Mouse (Mus musculus): ENCODE measurements at regions not wholly inside any gene's neighbourhood (a gene's known extent, or its start where the extent isn't known, plus 50 kb on each side); places are given as distances from the start of the nearest gene placed in this dataset.

- H3K36me3 ChIP-seq (ENCODE audit: control insufficient read depth, insufficient read depth, low read length) = no peaks in the 10 kb centered on the region
- no peak overlapping the region for H3K27ac ChIP-seq (ENCODE audit: low read depth, low read length)
- no peaks in the 10 kb centered on the region for H3K27me3 ChIP-seq (ENCODE audit: control insufficient read depth, insufficient read depth, low read length)
- WGBS = 37% methylated on average over 16 of the region's 16 CpGs
- H3K4me3 ChIP-seq (ENCODE audit: low read length) = no peak overlapping the region
- H3K4me2 ChIP-seq (replicated peaks; ENCODE audit: low read depth, low read length) = no peak overlapping the region
- H3K9ac ChIP-seq (ENCODE audit: low read depth, low read length) = no peak overlapping the region
- H3K4me1 ChIP-seq (ENCODE audit: control insufficient read depth, insufficient read depth, low read length) = no peaks in the 10 kb centered on the region
- H3K9me3 ChIP-seq (ENCODE audit: control insufficient read depth, low read length) = peaks cover 11% of the 10 kb centered on the region
- ATAC-seq (ENCODE audit: low FRiP score, low TSS enrichment) = no peak
These were observed 148.1 kb downstream of the Thbs2 start for GRCm38 (mm10) chr17:14545822-14546473.

GRCm38 (mm10) chr17:14544343-14545002, 149.6 kb downstream of the Thbs2 start:
- no peak overlapping the region for H3K4me3 ChIP-seq (ENCODE audit: low read length)
- no peak overlapping the region for H3K27ac ChIP-seq (ENCODE audit: low read depth, low read length)
- no peaks in the 10 kb centered on the region for H3K36me3 ChIP-seq (ENCODE audit: control insufficient read depth, insufficient read depth, low read length)
- peaks cover 11% of the 10 kb centered on the region for H3K9me3 ChIP-seq (ENCODE audit: control insufficient read depth, low read length)
- no peak overlapping the region for H3K9ac ChIP-seq (ENCODE audit: low read depth, low read length)
- no peaks in the 10 kb centered on the region for H3K4me1 ChIP-seq (ENCODE audit: control insufficient read depth, insufficient read depth, low read length)
- WGBS = 57% methylated on average over 4 of the region's 4 CpGs
- no peaks in the 10 kb centered on the region for H3K27me3 ChIP-seq (ENCODE audit: control insufficient read depth, insufficient read depth, low read length)
- H3K4me2 ChIP-seq (replicated peaks; ENCODE audit: low read depth, low read length) = no peak overlapping the region
- ATAC-seq (ENCODE audit: low FRiP score, low TSS enrichment) = no peak

- H3K4me1 ChIP-seq (ENCODE audit: control insufficient read depth, insufficient read depth, low read length) = no peaks in the 10 kb centered on the region
- no peaks in the 10 kb centered on the region for H3K36me3 ChIP-seq (ENCODE audit: control insufficient read depth, insufficient read depth, low read length)
- H3K9ac ChIP-seq (ENCODE audit: low read depth, low read length) = no peak overlapping the region
- no peaks in the 10 kb centered on the region for H3K27me3 ChIP-seq (ENCODE audit: control insufficient read depth, insufficient read depth, low read length)
- no peak overlapping the region for H3K4me2 ChIP-seq (replicated peaks; ENCODE audit: low read depth, low read length)
- H3K9me3 ChIP-seq (ENCODE audit: control insufficient read depth, low read length) = no peaks in the 10 kb centered on the region
- H3K4me3 ChIP-seq (ENCODE audit: low read length) = no peak overlapping the region
- WGBS = 73% methylated on average over 8 of the region's 8 CpGs
- no peak for ATAC-seq (ENCODE audit: low FRiP score, low TSS enrichment)
- no peak overlapping the region for H3K27ac ChIP-seq (ENCODE audit: low read depth, low read length)
These were observed 153.0 kb downstream of the Thbs2 start for GRCm38 (mm10) chr17:14541035-14541434.

GRCm38 (mm10) chr17:14540269-14540975, 153.6 kb downstream of the Thbs2 start:
- Histone ChIP-seq H3K4me1 (ENCODE audit: control insufficient read depth, insufficient read depth, low read length) (no peaks in the 10 kb centered on the region), H3K9me3 (ENCODE audit: control insufficient read depth, low read length) (no peaks in the 10 kb centered on the region), H3K27me3 (ENCODE audit: control insufficient read depth, insufficient read depth, low read length) (no peaks in the 10 kb centered on the region), H3K9ac (ENCODE audit: low read depth, low read length) (no peak overlapping the region), H3K27ac (ENCODE audit: low read depth, low read length) (0 out of 2 replicates have a peak overlapping the region, but pooled peaks have one; percentile 51), H3K4me2 (replicated peaks; ENCODE audit: low read depth, low read length) (no peak overlapping the region), H3K4me3 (ENCODE audit: low read length) (no peak overlapping the region), H3K36me3 (ENCODE audit: control insufficient read depth, insufficient read depth, low read length) (no peaks in the 10 kb centered on the region)
- 39% methylated on average over 5 of the region's 5 CpGs for WGBS
- ATAC-seq (ENCODE audit: low FRiP score, low TSS enrichment) = peak; percentile 92

GRCm38 (mm10) chr17:14539651-14540050, 154.4 kb downstream of the Thbs2 start:
- ATAC-seq (ENCODE audit: low FRiP score, low TSS enrichment) = no peak

GRCm38 (mm10) chr17:14539191-14539590, 154.8 kb downstream of the Thbs2 start:
- no peaks in the 10 kb centered on the region for H3K4me1 ChIP-seq (ENCODE audit: control insufficient read depth, insufficient read depth, low read length)
- ATAC-seq (ENCODE audit: low FRiP score, low TSS enrichment) = no peak
- H3K27ac ChIP-seq (ENCODE audit: low read depth, low read length) = no peak overlapping the region
- no peak overlapping the region for H3K4me3 ChIP-seq (ENCODE audit: low read length)
- no peaks in the 10 kb centered on the region for H3K27me3 ChIP-seq (ENCODE audit: control insufficient read depth, insufficient read depth, low read length)
- no peak overlapping the region for H3K9ac ChIP-seq (ENCODE audit: low read depth, low read length)
- H3K4me2 ChIP-seq (replicated peaks; ENCODE audit: low read depth, low read length) = no peak overlapping the region
- no peaks in the 10 kb centered on the region for H3K36me3 ChIP-seq (ENCODE audit: control insufficient read depth, insufficient read depth, low read length)
- no peaks in the 10 kb centered on the region for H3K9me3 ChIP-seq (ENCODE audit: control insufficient read depth, low read length)
- 89% methylated on average over 3 of the region's 3 CpGs for WGBS

More at GRCm38 (mm10) chr17:14539651-14540050, 154.4 kb downstream of the Thbs2 start:
- Histone ChIP-seq H3K9me3 (ENCODE audit: control insufficient read depth, low read length) (no peaks in the 10 kb centered on the region), H3K4me1 (ENCODE audit: control insufficient read depth, insufficient read depth, low read length) (no peaks in the 10 kb centered on the region), H3K36me3 (ENCODE audit: control insufficient read depth, insufficient read depth, low read length) (no peaks in the 10 kb centered on the region), H3K9ac (ENCODE audit: low read depth, low read length) (no peak overlapping the region), H3K27ac (ENCODE audit: low read depth, low read length) (no peak overlapping the region), H3K4me2 (replicated peaks; ENCODE audit: low read depth, low read length) (no peak overlapping the region), H3K27me3 (ENCODE audit: control insufficient read depth, insufficient read depth, low read length) (no peaks in the 10 kb centered on the region), H3K4me3 (ENCODE audit: low read length) (no peak overlapping the region)
- 61% methylated on average over 3 of the region's 3 CpGs for WGBS

- Histone ChIP-seq H3K4me3 (ENCODE audit: low read length) (no peak overlapping the region), H3K27ac (ENCODE audit: low read depth, low read length) (no peak overlapping the region), H3K36me3 (ENCODE audit: control insufficient read depth, insufficient read depth, low read length) (no peaks in the 10 kb centered on the region), H3K4me2 (replicated peaks; ENCODE audit: low read depth, low read length) (no peak overlapping the region), H3K4me1 (ENCODE audit: control insufficient read depth, insufficient read depth, low read length) (no peaks in the 10 kb centered on the region), H3K9ac (ENCODE audit: low read depth, low read length) (no peak overlapping the region), H3K27me3 (ENCODE audit: control insufficient read depth, insufficient read depth, low read length) (no peaks in the 10 kb centered on the region), H3K9me3 (ENCODE audit: control insufficient read depth, low read length) (no peaks in the 10 kb centered on the region)
- ATAC-seq (ENCODE audit: low FRiP score, low TSS enrichment) = no peak
- 68% methylated on average over 3 of the region's 3 CpGs for WGBS
These were observed 155.5 kb downstream of the Thbs2 start for GRCm38 (mm10) chr17:14538527-14538926.

- no peaks in the 10 kb centered on the region for H3K9me3 ChIP-seq (ENCODE audit: control insufficient read depth, low read length)
- no peak overlapping the region for H3K27ac ChIP-seq (ENCODE audit: low read depth, low read length)
- H3K4me1 ChIP-seq (ENCODE audit: control insufficient read depth, insufficient read depth, low read length) = no peaks in the 10 kb centered on the region
- WGBS = 96% methylated on average over 4 of the region's 4 CpGs
- no peak overlapping the region for H3K4me2 ChIP-seq (replicated peaks; ENCODE audit: low read depth, low read length)
- ATAC-seq (ENCODE audit: low FRiP score, low TSS enrichment) = no peak
- H3K27me3 ChIP-seq (ENCODE audit: control insufficient read depth, insufficient read depth, low read length) = no peaks in the 10 kb centered on the region
- H3K4me3 ChIP-seq (ENCODE audit: low read length) = no peak overlapping the region
- H3K36me3 ChIP-seq (ENCODE audit: control insufficient read depth, insufficient read depth, low read length) = no peaks in the 10 kb centered on the region
- H3K9ac ChIP-seq (ENCODE audit: low read depth, low read length) = no peak overlapping the region
These were observed 161.1 kb downstream of the Thbs2 start for GRCm38 (mm10) chr17:14532979-14533314.

Data from kidney, embryonic 14.5 days (tissue).